Mouse (Mus musculus): Measurements from ENCODE around the gene Dapk3.
A peak's percentile ranks its signal among the peaks of the same experiment; 100 is the strongest.

The Dapk3 gene

GRCm38 (mm10) chr10:81182336-81183333, at the start of gene Dapk3:
Gene Dapk3 (plus strand): TSS chr10:81183005.
- DNase-seq, result peak; percentile 97 to 98

GRCm38 (mm10) chr10:81134181-81134587, 48.6 kb upstream of the Dapk3 start:
- no peak for DNase-seq

DNA sequence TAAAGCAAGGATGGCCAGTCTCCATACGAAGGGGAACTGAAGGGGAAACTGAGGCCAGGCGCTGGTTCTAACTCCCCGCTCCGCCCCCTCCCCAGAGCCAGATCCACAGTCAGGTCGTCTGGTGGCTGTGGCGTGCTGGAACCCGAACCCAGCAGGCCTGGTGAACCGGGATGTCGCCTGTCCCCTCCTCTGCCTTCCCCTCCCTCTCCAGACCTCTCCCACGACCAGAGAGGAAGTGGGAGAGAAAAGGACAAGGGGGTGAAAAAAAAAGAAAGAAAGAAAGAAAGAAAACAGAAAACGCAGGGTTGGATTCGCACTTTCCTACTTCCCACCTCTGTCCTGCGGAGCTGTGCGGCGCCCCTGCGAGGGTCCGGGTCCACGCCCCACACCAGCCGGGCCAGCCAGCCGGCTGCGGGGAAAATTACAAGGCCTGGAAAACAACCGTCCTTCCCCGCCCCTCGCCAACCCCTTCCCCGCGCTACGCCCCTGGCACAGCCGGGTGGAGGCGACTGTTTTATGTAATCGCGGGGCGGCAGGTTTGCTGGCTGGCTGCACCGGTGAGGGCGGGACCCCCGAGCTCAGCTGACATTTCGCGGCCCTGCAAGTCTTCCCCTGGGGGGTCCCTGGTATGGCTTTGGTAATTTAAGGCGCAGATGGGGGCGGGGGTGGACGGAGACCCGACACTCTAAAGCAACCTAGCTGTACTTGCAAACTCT, 47.7 kb upstream of the Dapk3 start, which contains the start of gene Zbtb7a:
Gene Zbtb7a, plus strand, starts transcription at position 255 of the 716 bp plus-strand sequence.
- peak; percentile 62 to 65 for DNase-seq

GRCm38 (mm10) chr10:81135831-81136705, 46.7 kb upstream of the Dapk3 start:
- DNase-seq, result peak; percentile 84 to 85

GRCm38 (mm10) chr10:81136706-81137231, 46.0 kb upstream of the Dapk3 start:
- peak; percentile 88 to 93 for DNase-seq

DNA sequence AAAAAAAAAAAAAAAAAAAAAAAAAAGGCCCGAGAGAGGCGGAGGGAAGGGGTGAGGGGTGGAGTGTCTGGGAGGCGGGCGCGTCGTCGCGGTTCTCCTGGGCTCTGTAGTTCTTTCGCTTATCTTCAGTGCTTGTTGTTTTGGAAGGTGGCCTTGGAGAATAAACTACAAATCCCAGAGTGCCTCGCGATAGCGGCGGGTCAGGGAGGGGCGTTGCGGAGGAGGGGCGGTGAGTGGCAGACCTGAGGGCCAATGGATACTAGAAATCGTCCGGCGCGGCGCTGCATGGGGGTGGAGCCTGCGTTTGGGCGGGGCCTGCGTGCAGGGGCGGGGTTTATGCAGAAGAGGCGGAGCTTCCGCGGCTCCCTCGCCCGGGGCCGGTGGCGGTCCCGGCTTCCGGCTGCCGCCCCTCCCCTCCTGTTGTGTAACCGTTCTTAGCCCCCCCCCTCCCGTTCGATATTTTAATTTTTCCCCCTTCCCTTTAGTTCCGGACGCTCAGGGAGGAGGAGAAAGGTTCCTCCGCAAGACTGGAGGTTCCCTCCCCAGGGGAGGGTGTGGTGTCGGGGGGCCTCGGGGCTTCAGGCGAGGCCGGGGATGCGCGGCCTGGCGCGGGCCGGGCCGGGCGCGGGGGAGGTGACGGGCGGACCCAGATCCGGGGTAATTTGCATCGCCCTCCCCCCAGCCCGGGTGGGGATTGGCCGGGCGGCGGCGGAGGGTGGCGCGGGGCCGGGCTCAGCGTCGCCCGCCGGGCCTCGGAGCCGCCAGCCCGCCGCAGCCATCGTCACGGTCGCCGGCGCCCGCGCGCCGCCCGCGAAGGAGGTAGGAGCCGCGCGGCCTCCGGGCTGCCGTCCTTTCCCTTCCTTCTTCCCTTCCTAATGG, 45.3 kb upstream of the Dapk3 start:
- DNase-seq, result peak; percentile 100

DNA sequence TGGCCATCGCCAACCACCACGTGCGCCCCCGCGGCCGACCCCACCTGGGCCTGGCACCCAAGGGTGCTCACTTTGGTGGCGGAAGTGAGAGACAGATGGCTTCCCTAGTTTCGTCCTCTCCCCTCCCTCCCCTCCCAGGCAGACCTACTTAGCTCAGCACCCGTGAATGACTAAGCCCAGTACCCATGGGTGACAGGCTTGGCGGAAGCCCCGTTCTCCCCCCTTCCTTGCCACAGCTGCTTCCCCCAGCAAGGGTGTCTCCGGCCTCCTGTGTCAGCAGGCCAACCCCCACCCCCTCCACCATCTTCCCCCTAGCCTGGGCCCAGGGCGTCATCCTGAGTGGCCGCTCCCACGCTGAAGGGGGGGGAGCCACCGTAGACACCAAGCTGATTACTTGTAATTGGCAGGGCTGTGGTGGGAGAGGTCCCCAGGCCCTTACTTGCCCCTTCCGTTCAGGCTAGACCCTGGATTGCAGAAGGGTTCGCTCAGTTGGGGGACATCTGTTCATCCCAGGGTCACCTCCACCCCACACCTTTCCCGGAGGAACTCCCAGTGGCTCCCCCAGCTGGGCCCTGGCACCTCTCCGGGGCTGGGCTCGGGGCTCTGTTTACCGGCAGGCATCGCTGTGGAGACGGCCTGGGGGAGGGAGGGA, 44.5 kb upstream of the Dapk3 start:
- DNase-seq, result peak; percentile 72 to 74

- no peak for DNase-seq
Observed at GRCm38 (mm10) chr10:81138821-81139528, 43.8 kb upstream of the Dapk3 start.

DNA sequence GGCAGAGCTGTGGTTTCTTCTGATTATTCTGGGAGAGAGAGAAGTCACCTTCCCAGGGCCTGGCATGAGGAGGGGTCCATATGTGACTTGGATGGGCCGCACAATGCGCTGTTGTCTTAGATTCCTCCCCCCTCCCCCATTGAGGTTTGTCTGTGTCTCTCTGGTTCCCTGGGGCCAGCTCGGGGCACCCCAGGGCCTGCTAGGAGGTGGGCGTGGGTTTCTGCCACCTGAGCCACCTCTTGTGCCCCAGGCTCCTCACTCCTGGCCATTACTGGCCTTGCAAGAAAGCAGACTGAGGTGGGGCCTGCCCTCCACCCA, 43.3 kb upstream of the Dapk3 start:
- DNase-seq, result no peak

DNA sequence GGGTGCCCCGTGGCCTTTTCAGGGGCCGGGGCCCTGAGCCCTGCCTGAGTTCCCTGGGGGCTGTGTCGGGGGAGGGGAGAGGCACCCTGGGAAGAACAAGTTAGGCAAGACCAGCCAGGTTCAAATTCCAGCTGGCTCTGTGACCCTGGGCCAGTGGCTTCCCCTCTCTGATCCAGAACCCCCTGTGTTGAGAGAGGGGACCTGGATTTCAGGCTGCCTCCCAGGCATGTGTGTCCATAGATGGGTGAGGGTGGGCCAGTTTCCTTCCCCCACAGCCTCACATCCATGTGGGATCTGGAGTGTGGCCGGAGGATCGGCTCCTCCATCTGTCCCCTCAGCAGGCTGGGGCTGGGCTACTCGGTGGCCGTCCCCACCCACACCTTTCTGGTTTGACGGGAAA, 42.8 kb upstream of the Dapk3 start:
- DNase-seq, result peak; percentile 75 to 82

DNA sequence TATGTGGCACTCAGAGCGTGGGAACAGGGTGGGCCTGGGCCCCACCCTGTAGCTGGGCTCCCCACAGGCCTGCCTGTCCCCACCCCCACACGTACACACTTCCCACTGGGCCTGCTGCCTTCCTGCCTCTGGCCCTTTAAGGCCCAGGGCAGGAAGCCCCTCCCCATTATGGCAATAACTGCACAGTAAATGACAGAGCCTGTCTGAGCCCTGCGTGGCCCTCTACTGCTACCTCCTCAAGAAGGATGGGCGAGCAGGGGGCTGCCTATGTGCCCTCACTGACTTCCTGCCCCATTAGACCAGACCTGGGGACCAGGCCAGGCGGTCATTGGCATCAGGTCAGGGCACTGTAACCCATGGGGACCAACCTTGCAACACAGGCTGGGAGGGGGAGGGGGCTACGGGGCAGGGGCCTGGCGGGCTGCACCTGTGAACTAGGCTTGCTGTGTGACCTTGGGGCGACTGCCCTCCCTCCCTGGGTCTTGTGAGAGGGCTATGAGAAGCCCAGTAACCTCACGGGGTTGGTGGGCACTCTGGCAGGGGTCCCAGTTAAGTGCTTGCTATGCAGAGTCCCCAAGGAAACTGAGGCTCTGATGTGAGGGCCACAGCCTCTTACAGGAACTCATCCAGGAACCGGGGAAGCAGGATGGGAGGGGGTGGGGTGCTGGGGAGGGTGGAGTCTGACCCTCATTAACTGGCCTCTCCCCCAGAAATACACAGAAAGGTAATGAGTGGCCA, 41.9 kb upstream of the Dapk3 start:
- DNase-seq, result no peak

GRCm38 (mm10) chr10:81141455-81142210, 41.2 kb upstream of the Dapk3 start:
- no peak for DNase-seq

GRCm38 (mm10) chr10:81142551-81142981, 40.2 kb upstream of the Dapk3 start:
- no peak for DNase-seq

DNA sequence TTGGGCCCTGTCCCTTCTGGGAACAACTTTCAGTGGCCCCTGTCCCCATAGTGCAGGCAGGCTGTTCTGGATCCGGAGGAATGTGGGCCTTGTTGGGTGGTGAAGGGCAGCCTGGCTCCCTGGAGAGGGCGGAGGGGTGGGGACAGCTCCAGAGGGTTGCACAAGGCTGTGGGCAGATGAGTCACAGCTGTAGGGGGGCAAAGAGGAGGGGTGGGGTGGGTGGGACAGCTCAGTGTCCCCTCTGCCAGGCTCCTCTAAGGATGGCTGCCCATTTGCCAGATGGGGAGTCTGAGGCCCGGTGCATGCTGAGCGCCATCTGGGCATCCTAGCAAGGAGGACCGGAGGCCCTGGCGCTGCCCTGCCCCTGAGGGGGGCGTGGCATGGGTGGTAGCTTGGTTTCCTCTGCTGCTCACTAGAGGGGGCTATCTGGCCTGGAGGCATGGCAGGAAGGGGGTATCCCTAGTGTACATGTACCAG, 39.6 kb upstream of the Dapk3 start:
- DNase-seq, result peak in 1 of 2 experiments; percentile 64

GRCm38 (mm10) chr10:81143845-81144437, 38.9 kb upstream of the Dapk3 start:
- DNase-seq, result no peak

DNA sequence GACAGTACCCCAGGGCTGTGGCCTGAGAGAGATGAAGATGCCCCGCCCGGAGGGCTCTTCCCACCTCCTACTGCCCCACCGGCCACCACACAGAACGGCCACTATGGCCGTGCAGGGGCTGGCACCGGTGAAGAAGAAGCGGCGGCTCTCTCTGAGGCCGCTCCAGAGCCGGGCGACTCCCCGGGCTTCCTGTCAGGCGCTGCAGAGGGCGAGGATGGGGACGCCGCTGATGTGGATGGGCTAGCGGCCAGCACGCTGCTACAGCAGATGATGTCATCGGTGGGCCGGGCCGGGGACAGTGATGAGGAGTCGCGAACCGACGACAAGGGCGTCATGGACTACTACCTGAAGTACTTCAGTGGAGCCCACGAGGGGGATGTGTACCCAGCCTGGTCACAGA, 38.1 kb upstream of the Dapk3 start:
- DNase-seq, result no peak

DNA sequence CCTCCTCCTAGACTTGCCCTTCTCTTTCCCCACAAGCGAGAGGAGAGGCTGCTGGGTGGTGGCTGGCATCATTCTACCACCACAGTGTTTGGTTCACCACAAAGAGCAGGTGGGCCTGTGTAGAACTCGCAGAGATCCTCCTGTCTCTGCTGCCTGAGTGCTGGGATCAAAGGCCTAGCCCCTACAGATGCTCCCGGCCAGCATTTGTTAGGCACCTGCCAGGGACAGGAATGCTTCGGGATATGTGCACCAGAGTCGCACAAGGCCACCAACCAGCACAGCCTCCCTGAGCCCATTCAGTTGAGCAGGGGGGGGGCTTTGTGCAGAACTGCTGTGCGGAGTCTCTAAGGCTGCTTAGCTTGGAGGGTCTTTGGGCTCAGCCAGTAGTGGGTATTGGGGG, 37.5 kb upstream of the Dapk3 start:
- DNase-seq, result no peak

DNA sequence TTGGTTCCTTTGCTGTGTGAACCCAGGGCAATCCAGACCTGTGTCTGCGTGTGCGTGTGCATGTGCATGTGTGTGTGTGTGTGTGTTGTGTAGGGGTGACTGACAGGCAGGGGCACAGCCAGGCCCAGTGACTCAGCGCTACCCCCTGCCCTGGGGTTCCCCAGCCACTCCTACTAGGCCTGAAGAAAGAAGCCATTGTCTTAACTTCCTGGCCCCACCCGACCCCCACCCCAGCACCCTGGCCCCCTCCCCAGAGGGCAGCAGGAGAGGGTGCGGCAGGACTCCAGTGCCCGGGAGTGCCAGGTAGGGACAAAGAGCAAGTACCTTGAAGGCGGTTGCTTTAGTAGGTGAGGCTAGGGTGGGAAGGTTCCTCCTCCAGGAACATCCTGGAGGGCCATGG, 37.0 kb upstream of the Dapk3 start:
- DNase-seq, result no peak
